Mouse (Mus musculus): Measurements from ENCODE around the gene Gm10337. TPM values are rescaled to one million over a fixed set of nuclear protein-coding genes. Genes with fewer than 3 reads are reported as not detected.

The Gm10337 gene
- total RNA-seq (2021), result not detected
- long read RNA-seq, experiment 1, result 0 reads
- long read RNA-seq, experiment 2, result 0 reads

- DNase-seq (ENCODE audit: low spot score in 2 of 2), result no peak
Observed at GRCm38 (mm10) chr15:102503447-102503846, at the start of gene Gm10337. TSS of gene Gm10337 (plus strand) at chr15:102503722.

- DNase-seq (ENCODE audit: low spot score in 2 of 2), result no peak
Observed at GRCm38 (mm10) chr15:102455993-102456392, 47.5 kb upstream of the Gm10337 start.

GRCm38 (mm10) chr15:102458050-102458736 is 45.3 kb upstream of the Gm10337 start:
- no peak for DNase-seq (ENCODE audit: low spot score in 2 of 2)

GRCm38 (mm10) chr15:102458904-102459317 is 44.6 kb upstream of the Gm10337 start, which contains the start of gene Prr13:
TSS of gene Prr13 (plus strand) at chr15:102459028.
- peak; percentile 89 to 91 for DNase-seq (ENCODE audit: low spot score in 2 of 2)

- no peak for DNase-seq (ENCODE audit: low spot score in 2 of 2)
Observed at GRCm38 (mm10) chr15:102459381-102459780, 44.1 kb upstream of the Gm10337 start.

GRCm38 (mm10) chr15:102459847-102460246 is 43.7 kb upstream of the Gm10337 start:
- no peak for DNase-seq (ENCODE audit: low spot score in 2 of 2)

GRCm38 (mm10) chr15:102460409-102460808 is 43.1 kb upstream of the Gm10337 start:
- DNase-seq (ENCODE audit: low spot score in 2 of 2), result no peak

GRCm38 (mm10) chr15:102460971-102461370 is 42.6 kb upstream of the Gm10337 start:
- DNase-seq (ENCODE audit: low spot score in 2 of 2), result no peak

GRCm38 (mm10) chr15:102461430-102462075 is 42.0 kb upstream of the Gm10337 start:
- DNase-seq (ENCODE audit: low spot score in 2 of 2), result no peak

GRCm38 (mm10) chr15:102463666-102464065 is 39.9 kb upstream of the Gm10337 start:
- no peak for DNase-seq (ENCODE audit: low spot score in 2 of 2)

GRCm38 (mm10) chr15:102468675-102469370 is 34.7 kb upstream of the Gm10337 start:
- DNase-seq (ENCODE audit: low spot score in 2 of 2), result no peak

GRCm38 (mm10) chr15:102470183-102470604 is 33.3 kb upstream of the Gm10337 start, which contains the start of gene Pcbp2:
TSS of gene Pcbp2 (plus strand) at chr15:102470539.
- DNase-seq (ENCODE audit: low spot score in 2 of 2), result peak; percentile 94 to 96

GRCm38 (mm10) chr15:102470605-102471294 is 32.8 kb upstream of the Gm10337 start:
- DNase-seq (ENCODE audit: low spot score in 2 of 2), result peak; percentile 60 to 72

GRCm38 (mm10) chr15:102471295-102471645 is 32.3 kb upstream of the Gm10337 start:
- DNase-seq (ENCODE audit: low spot score in 2 of 2), result no peak

- DNase-seq (ENCODE audit: low spot score in 2 of 2), result no peak
Observed at GRCm38 (mm10) chr15:102471727-102472126, 31.8 kb upstream of the Gm10337 start.

GRCm38 (mm10) chr15:102473246-102473645 is 30.3 kb upstream of the Gm10337 start:
- no peak for DNase-seq (ENCODE audit: low spot score in 2 of 2)

GRCm38 (mm10) chr15:102474520-102474919 is 29.0 kb upstream of the Gm10337 start:
- DNase-seq (ENCODE audit: low spot score in 2 of 2), result no peak

- DNase-seq (ENCODE audit: low spot score in 2 of 2), result no peak
Observed at GRCm38 (mm10) chr15:102483136-102483535, 20.4 kb upstream of the Gm10337 start.

GRCm38 (mm10) chr15:102485853-102486252 is 17.7 kb upstream of the Gm10337 start:
- no peak for DNase-seq (ENCODE audit: low spot score in 2 of 2)

GRCm38 (mm10) chr15:102487664-102488063 is 15.9 kb upstream of the Gm10337 start:
- no peak for DNase-seq (ENCODE audit: low spot score in 2 of 2)

- DNase-seq (ENCODE audit: low spot score in 2 of 2), result no peak
Observed at GRCm38 (mm10) chr15:102498322-102498721, 5.2 kb upstream of the Gm10337 start.
